Mouse (Mus musculus) brain, embryonic 14.5 days (tissue): ENCODE data around the gene Cep112.

Experiments
- CTCF ChIP-seq: fragments of 200-500 bp; IDR thresholded peaks from 2 replicates; pipeline ENCODE4 v1.5.1; 2012; ENCODE audit warnings: inconsistent platforms, mild to moderate bottlenecking, moderate library complexity, borderline replicate concordance; ENCODE audit not compliant: insufficient read depth, insufficient read length; ENCODE audit errors: extremely low read depth
- POLR2A ChIP-seq: fragments of 200-500 bp; IDR thresholded peaks from 2 replicates; pipeline ENCODE4 v1.6.1; 2012; ENCODE audit warnings: mild to moderate bottlenecking, inconsistent platforms, borderline replicate concordance; ENCODE audit not compliant: poor library complexity, insufficient read depth, insufficient read length, severe bottlenecking; ENCODE audit errors: extremely low read depth

DNA sequence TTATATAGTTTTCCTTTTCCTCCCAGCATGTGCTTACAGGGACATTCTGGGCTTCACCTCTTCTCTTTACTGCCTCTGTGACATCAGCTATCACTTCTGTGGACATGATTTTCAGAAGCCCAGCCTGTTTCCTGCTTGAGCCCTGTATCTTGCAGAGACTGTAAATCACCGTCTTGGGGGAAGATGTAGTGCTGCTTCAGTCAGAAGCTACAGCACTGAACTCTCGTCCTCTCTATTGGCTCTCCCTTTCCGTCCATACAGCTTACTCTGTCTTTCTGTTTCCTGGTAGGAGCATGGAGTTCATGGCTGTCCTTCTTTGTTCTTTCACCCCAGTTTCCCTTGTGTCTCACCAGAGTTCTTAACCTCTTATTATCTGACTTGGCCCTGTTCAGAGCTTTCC lies 352.2 kb downstream of the Cep112 start:
- TF ChIP-seq CTCF (no peak), POLR2A (no peak)
